Mouse (Mus musculus): ENCODE measurements around the gene Pkhd1. TPM values are rescaled to one million over a fixed set of nuclear protein-coding genes. Genes with fewer than 3 reads are reported as not detected.
A peak's percentile ranks its signal among the peaks of the same experiment; 100 is the strongest.

Pkhd1 gene
- polyA plus RNA-seq, 1 experiment from 2014 or later, result 0.67 TPM

- no peak overlapping the region for H3K9ac ChIP-seq
- no peak overlapping the region for H3K4me2 ChIP-seq
- 65% methylated on average over 7 of the region's 7 CpGs for WGBS
- peak; percentile 80 for DNase-seq
- no peak overlapping the region for H3K27ac ChIP-seq (ENCODE audit: low read depth)
- no peak overlapping the region for H3K4me3 ChIP-seq (ENCODE audit: low read depth, low read length)
- no peaks in the 10 kb centered on the region for H3K27me3 ChIP-seq (ENCODE audit: insufficient read depth, low read length)
- peak; percentile 76 for TF ChIP-seq CTCF (IDR thresholded peaks at IDR 0.05; ENCODE audit: low read depth)
- H3K9me3 ChIP-seq (ENCODE audit: low read depth, low read length), result no peaks in the 10 kb centered on the region
- no peaks in the 10 kb centered on the region for H3K4me1 ChIP-seq (ENCODE audit: insufficient read depth)
- H3K36me3 ChIP-seq (ENCODE audit: insufficient read depth), result no peaks in the 10 kb centered on the region
- ATAC-seq (ENCODE audit: insufficient read depth), result no peak
Measured at GRCm38 (mm10) chr1:20513364-20514084, 104.3 kb downstream of the Pkhd1 start.

- ATAC-seq (ENCODE audit: insufficient read depth) (no peak), DNase-seq (no peak)
- Histone ChIP-seq H3K27me3 (ENCODE audit: insufficient read depth, low read length) (no peaks in the 10 kb centered on the region), H3K4me3 (ENCODE audit: low read depth, low read length) (no peak overlapping the region), H3K4me2 (no peak overlapping the region), H3K9ac (no peak overlapping the region), H3K27ac (ENCODE audit: low read depth) (no peak overlapping the region), H3K4me1 (ENCODE audit: insufficient read depth) (no peaks in the 10 kb centered on the region), H3K9me3 (ENCODE audit: low read depth, low read length) (no peaks in the 10 kb centered on the region), H3K36me3 (ENCODE audit: insufficient read depth) (no peaks in the 10 kb centered on the region)
- no peak for TF ChIP-seq CTCF (IDR thresholded peaks at IDR 0.05; ENCODE audit: low read depth)
- 65% methylated on average over 1 of the region's 1 CpGs for WGBS
Measured at GRCm38 (mm10) chr1:20498965-20499364, 118.9 kb downstream of the Pkhd1 start.

GRCm38 (mm10) chr1:20486087-20486486 is 131.8 kb downstream of the Pkhd1 start:
- H3K9me3 ChIP-seq (ENCODE audit: low read depth, low read length), result no peaks in the 10 kb centered on the region
- no peak for ATAC-seq (ENCODE audit: insufficient read depth)
- no peak overlapping the region for H3K9ac ChIP-seq
- DNase-seq, result no peak
- H3K27me3 ChIP-seq (ENCODE audit: insufficient read depth, low read length), result no peaks in the 10 kb centered on the region
- 90% methylated on average over 7 of the region's 10 CpGs for WGBS
- H3K36me3 ChIP-seq (ENCODE audit: insufficient read depth), result no peaks in the 10 kb centered on the region
- no peak overlapping the region for H3K4me3 ChIP-seq (ENCODE audit: low read depth, low read length)
- H3K4me2 ChIP-seq, result no peak overlapping the region
- H3K4me1 ChIP-seq (ENCODE audit: insufficient read depth), result no peaks in the 10 kb centered on the region
- no peak for TF ChIP-seq CTCF (IDR thresholded peaks at IDR 0.05; ENCODE audit: low read depth)
- no peak overlapping the region for H3K27ac ChIP-seq (ENCODE audit: low read depth)

- H3K4me3 ChIP-seq (ENCODE audit: low read depth, low read length), result no peak overlapping the region
- 72% methylated on average over 4 of the region's 4 CpGs for WGBS
- H3K4me2 ChIP-seq, result no peak overlapping the region
- H3K36me3 ChIP-seq (ENCODE audit: insufficient read depth), result no peaks in the 10 kb centered on the region
- no peak overlapping the region for H3K27ac ChIP-seq (ENCODE audit: low read depth)
- DNase-seq (no peak), ATAC-seq (ENCODE audit: insufficient read depth) (no peak)
- H3K9me3 ChIP-seq (ENCODE audit: low read depth, low read length), result no peaks in the 10 kb centered on the region
- no peaks in the 10 kb centered on the region for H3K4me1 ChIP-seq (ENCODE audit: insufficient read depth)
- no peak overlapping the region for H3K9ac ChIP-seq
- TF ChIP-seq CTCF (IDR thresholded peaks at IDR 0.05; ENCODE audit: low read depth), result no peak
- no peaks in the 10 kb centered on the region for H3K27me3 ChIP-seq (ENCODE audit: insufficient read depth, low read length)
Measured at GRCm38 (mm10) chr1:20481843-20482242, 136.0 kb downstream of the Pkhd1 start.

- Histone ChIP-seq H3K9ac (no peak overlapping the region), H3K27ac (ENCODE audit: low read depth) (no peak overlapping the region), H3K27me3 (ENCODE audit: insufficient read depth, low read length) (no peaks in the 10 kb centered on the region), H3K4me1 (ENCODE audit: insufficient read depth) (no peaks in the 10 kb centered on the region), H3K4me2 (no peak overlapping the region; the same call in 1 of the 2 replicates), H3K9me3 (ENCODE audit: low read depth, low read length) (no peaks in the 10 kb centered on the region), H3K4me3 (ENCODE audit: low read depth, low read length) (no peak overlapping the region), H3K36me3 (ENCODE audit: insufficient read depth) (no peaks in the 10 kb centered on the region)
- DNase-seq (no peak), ATAC-seq (ENCODE audit: insufficient read depth) (no peak)
- no peak for TF ChIP-seq CTCF (IDR thresholded peaks at IDR 0.05; ENCODE audit: low read depth)
- 54% methylated on average over 3 of the region's 3 CpGs for WGBS
Measured at GRCm38 (mm10) chr1:20478695-20479094, 139.2 kb downstream of the Pkhd1 start.

GRCm38 (mm10) chr1:20478266-20478659 is 139.6 kb downstream of the Pkhd1 start:
- TF ChIP-seq CTCF (IDR thresholded peaks at IDR 0.05; ENCODE audit: low read depth), result no peak
- no peaks in the 10 kb centered on the region for H3K27me3 ChIP-seq (ENCODE audit: insufficient read depth, low read length)
- no peak overlapping the region for H3K9ac ChIP-seq
- whole genome bisulfite sequencing, result 19% methylated on average over 6 of the region's 6 CpGs
- H3K27ac ChIP-seq (ENCODE audit: low read depth), result no peak overlapping the region
- H3K9me3 ChIP-seq (ENCODE audit: low read depth, low read length), result no peaks in the 10 kb centered on the region
- H3K4me3 ChIP-seq (ENCODE audit: low read depth, low read length), result peak overlapping the region; percentile 33
- H3K36me3 ChIP-seq (ENCODE audit: insufficient read depth), result no peaks in the 10 kb centered on the region
- peak overlapping the region; percentile 54 for H3K4me2 ChIP-seq
- DNase-seq (no peak), ATAC-seq (ENCODE audit: insufficient read depth) (peak; percentile 52; the same call in 1 of the 2 replicates)
- H3K4me1 ChIP-seq (ENCODE audit: insufficient read depth), result no peaks in the 10 kb centered on the region

- 3% methylated on average over 25 of the region's 25 CpGs for WGBS
Measured at GRCm38 (mm10) chr1:20477561-20478265, 140.2 kb downstream of the Pkhd1 start.

More at GRCm38 (mm10) chr1:20477561-20478265, 140.2 kb downstream of the Pkhd1 start:
- peak overlapping the region; percentile 33 for H3K4me3 ChIP-seq (ENCODE audit: low read depth, low read length)
- no peak for TF ChIP-seq CTCF (IDR thresholded peaks at IDR 0.05; ENCODE audit: low read depth)
- DNase-seq (peak; percentile 67), ATAC-seq (ENCODE audit: insufficient read depth) (peak; percentile 87)
- H3K27me3 ChIP-seq (ENCODE audit: insufficient read depth, low read length), result no peaks in the 10 kb centered on the region
- peak overlapping the region; percentile 54 for H3K4me2 ChIP-seq
- H3K9me3 ChIP-seq (ENCODE audit: low read depth, low read length), result no peaks in the 10 kb centered on the region
- no peak overlapping the region for H3K27ac ChIP-seq (ENCODE audit: low read depth)
- H3K9ac ChIP-seq, result peak overlapping the region; percentile 34
- no peaks in the 10 kb centered on the region for H3K4me1 ChIP-seq (ENCODE audit: insufficient read depth)
- H3K36me3 ChIP-seq (ENCODE audit: insufficient read depth), result no peaks in the 10 kb centered on the region

Data from lung, embryonic 14.5 days (tissue).